In the genomic region with DNA sequence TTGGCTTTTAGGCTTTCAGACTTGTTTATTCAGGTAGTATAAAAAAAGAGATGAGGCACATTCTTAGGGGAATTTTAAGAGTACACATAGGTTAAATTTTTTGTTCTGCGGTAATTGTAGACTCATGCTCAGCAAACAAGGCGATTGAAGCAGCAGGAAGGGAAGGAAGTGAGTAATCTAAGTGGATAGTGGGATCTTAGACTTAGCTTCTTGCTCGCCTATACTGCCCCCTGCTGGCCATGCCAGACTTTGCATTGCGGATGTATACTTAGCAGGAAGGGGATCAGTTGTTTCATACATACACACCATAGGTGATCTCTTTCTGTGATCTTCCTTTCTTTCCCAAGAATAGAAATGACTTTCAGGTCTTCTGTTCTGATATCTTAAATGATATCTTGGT, we compare ENCODE assay signal across 9 mouse cellular contexts.
DNase-seq lines count a peak whose midpoint lies in the region; ATAC-seq and TF ChIP-seq lines count a peak whose summit lies in the region.
"Had no signal": no experiment of that assay in that cellular context is flagged by ENCODE, and none has a peak within 500 bp of the region (broad histone marks: within the 10 kb centered on the region; RNA-seq: fewer than 3 reads in every experiment).

No protein-coding gene starts in this region.

- H3K36me3 ChIP-seq in midbrain, embryonic 10.5 days, result no peaks in the 10 kb centered on the region
- H3K36me3 ChIP-seq in midbrain, embryonic 13.5 days, result no peaks in the 10 kb centered on the region
- no peaks in the 10 kb centered on the region for H3K36me3 ChIP-seq in kidney, embryonic 14.5 days (ENCODE audit: control insufficient read depth, insufficient read depth, low read length)
- H3K36me3 ChIP-seq in liver, adult 2 months (ENCODE audit: control insufficient read depth, insufficient read depth, low read length), result no peaks in the 10 kb centered on the region
- H3K36me3 ChIP-seq in thymus, adult 2 months (ENCODE audit: control insufficient read depth, insufficient read depth, low read length), result no peaks in the 10 kb centered on the region
- H3K36me3 ChIP-seq: embryonic facial prominence, embryonic 13.5 days had no signal

- peak; percentile 88 for DNase-seq in midbrain, embryonic 10.5 days (ENCODE audit: low spot score)
- DNase-seq in cerebellum, postnatal 10 days, result peak; percentile 96 to 98
- DNase-seq in frontal cortex, postnatal 36 days (ENCODE audit: low spot score in 2 of 2), result peak; percentile 91 to 93
- peak; percentile 53 for DNase-seq in liver, adult 2 months (ENCODE audit: extremely low read depth, low read depth, low spot score)
- DNase-seq in ovary, adult 18-20 months (ENCODE audit: low spot score), result peak; percentile 59
- DNase-seq in thymus, adult 2 months, result peak; percentile 74

- peaks cover 27% of the 10 kb centered on the region for H3K79me2 ChIP-seq in liver, adult 2 months (ENCODE audit: control insufficient read depth, insufficient read depth, low read length)

- H3K27me3 ChIP-seq in midbrain, embryonic 10.5 days (ENCODE audit: low read depth, poor library complexity, severe bottlenecking), result peaks cover 25% of the 10 kb centered on the region
- peaks cover 8% of the 10 kb centered on the region; the same call in 1 of the 2 replicates for H3K27me3 ChIP-seq in midbrain, embryonic 13.5 days
- no peaks in the 10 kb centered on the region for H3K27me3 ChIP-seq in kidney, embryonic 14.5 days (ENCODE audit: control insufficient read depth, insufficient read depth, low read length)
- no peaks in the 10 kb centered on the region for H3K27me3 ChIP-seq in liver, adult 2 months (ENCODE audit: control insufficient read depth, insufficient read depth, low read length)
- no peaks in the 10 kb centered on the region for H3K27me3 ChIP-seq in thymus, adult 2 months (ENCODE audit: control insufficient read depth, insufficient read depth, low read length)
- H3K27me3 ChIP-seq: embryonic facial prominence, embryonic 13.5 days had no signal

- WGBS in midbrain, embryonic 10.5 days, result 7% methylated on average over 4 of the region's 4 CpGs
- WGBS in midbrain, embryonic 13.5 days, result 9% methylated on average over 4 of the region's 4 CpGs
- 4% methylated on average over 4 of the region's 4 CpGs for WGBS in kidney, embryonic 14.5 days
- WGBS in liver, adult 2 months, result 2% methylated on average over 4 of the region's 4 CpGs
- 3% methylated on average over 4 of the region's 4 CpGs for WGBS in thymus, adult 2 months

- peak; percentile 80 for TF ChIP-seq CTCF in liver, adult 2 months (IDR thresholded peaks at IDR 0.05; ENCODE audit: low read depth, low read length)
- TF ChIP-seq CTCF in thymus, adult 2 months (IDR thresholded peaks at IDR 0.05; ENCODE audit: borderline replicate concordance, control insufficient read depth, extremely low read depth, insufficient read depth, low read length, poor library complexity), result no peak

- H3K4me3 ChIP-seq in midbrain, embryonic 10.5 days, result no peak overlapping the region
- no peak overlapping the region for H3K4me3 ChIP-seq in midbrain, embryonic 13.5 days (replicated peaks)
- no peak overlapping the region for H3K4me3 ChIP-seq in kidney, embryonic 14.5 days (ENCODE audit: low read length)
- H3K4me3 ChIP-seq in liver, adult 2 months (ENCODE audit: insufficient read depth, low read depth, low read length), result no peak overlapping the region
- H3K4me3 ChIP-seq in thymus, adult 2 months (ENCODE audit: control insufficient read depth, insufficient read depth, low read length), result no peak overlapping the region
- H3K4me3 ChIP-seq: embryonic facial prominence, embryonic 13.5 days had no signal

- H3K27ac ChIP-seq in midbrain, embryonic 10.5 days (replicated peaks), result no peak overlapping the region
- H3K27ac ChIP-seq in midbrain, embryonic 13.5 days, result no peak overlapping the region
- H3K27ac ChIP-seq in kidney, embryonic 14.5 days (ENCODE audit: low read depth, low read length), result no peak overlapping the region
- no peak overlapping the region for H3K27ac ChIP-seq in liver, adult 2 months (replicated peaks; ENCODE audit: insufficient read depth, low read depth, low read length)
- no peak overlapping the region for H3K27ac ChIP-seq in thymus, adult 2 months (ENCODE audit: control insufficient read depth, insufficient read depth, low read length)

- no peak overlapping the region for H3K4me2 ChIP-seq in midbrain, embryonic 13.5 days (replicated peaks)
- H3K4me2 ChIP-seq in kidney, embryonic 14.5 days (replicated peaks; ENCODE audit: low read depth, low read length), result no peak overlapping the region
- H3K4me2 ChIP-seq: embryonic facial prominence, embryonic 13.5 days had no signal

- ATAC-seq in midbrain, embryonic 13.5 days, result no peak; the same call in 1 of the 2 replicates
- peak; percentile 53; the same call in 1 of the 2 replicates for ATAC-seq in kidney, embryonic 14.5 days (ENCODE audit: low FRiP score, low TSS enrichment)

- H3K9me3 ChIP-seq in midbrain, embryonic 10.5 days (replicated peaks), result no peaks in the 10 kb centered on the region
- H3K9me3 ChIP-seq in midbrain, embryonic 13.5 days, result no peaks in the 10 kb centered on the region
- no peaks in the 10 kb centered on the region for H3K9me3 ChIP-seq in kidney, embryonic 14.5 days (ENCODE audit: control insufficient read depth, low read length)
- H3K9me3 ChIP-seq: embryonic facial prominence, embryonic 13.5 days had no signal

- no peak overlapping the region for H3K9ac ChIP-seq in midbrain, embryonic 13.5 days (replicated peaks)
- H3K9ac ChIP-seq in kidney, embryonic 14.5 days (ENCODE audit: low read depth, low read length), result no peak overlapping the region
- H3K9ac ChIP-seq in liver, adult 2 months (ENCODE audit: low read depth, low read length), result no peak overlapping the region

- no peak for TF ChIP-seq POLR2A in liver, adult 2 months (IDR thresholded peaks at IDR 0.05; ENCODE audit: extremely low read depth, insufficient read depth, low read length)
- no peak for TF ChIP-seq POLR2A in thymus, adult 2 months (IDR thresholded peaks at IDR 0.05; ENCODE audit: control insufficient read depth, extremely low read depth, insufficient read depth, low read length, poor library complexity)

- H3K4me1 ChIP-seq in midbrain, embryonic 10.5 days, result peaks cover 58% of the 10 kb centered on the region
- H3K4me1 ChIP-seq in midbrain, embryonic 13.5 days (replicated peaks), result peaks cover 63% of the 10 kb centered on the region
- H3K4me1 ChIP-seq in kidney, embryonic 14.5 days (ENCODE audit: control insufficient read depth, insufficient read depth, low read length), result peaks cover 10% of the 10 kb centered on the region; the same call in 1 of the 2 replicates
- H3K4me1 ChIP-seq in liver, adult 2 months (ENCODE audit: control insufficient read depth, insufficient read depth, low read length), result no peaks in the 10 kb centered on the region
- no peaks in the 10 kb centered on the region for H3K4me1 ChIP-seq in thymus, adult 2 months (replicated peaks; ENCODE audit: control insufficient read depth, insufficient read depth, low read length)
